Mouse (Mus musculus) testis, adult 2 months (tissue): ENCODE results near the gene Il17rb. TPM values are rescaled to one million over a fixed set of nuclear protein-coding genes. Genes with fewer than 3 reads are reported as not detected.

Experiments used
- H3K27ac ChIP-seq: fragments of 200-500 bp; 2 replicates; pipeline ENCODE4 v1.5.1; 2012; ENCODE audit warnings: low read depth, low read length; ENCODE audit not compliant: control insufficient read depth, insufficient read depth
- H3K27me3 ChIP-seq: fragments of 200-500 bp; 2 replicates; pipeline ENCODE4 v1.6.1; 2012; ENCODE audit warnings: mild to moderate bottlenecking, low read length, moderate library complexity; ENCODE audit not compliant: control insufficient read depth, insufficient read depth
- H3K36me3 ChIP-seq: fragments of 200-500 bp; 2 replicates; pipeline ENCODE4 v1.6.1; 2012; ENCODE audit warnings: mild to moderate bottlenecking, low read length; ENCODE audit not compliant: control insufficient read depth, insufficient read depth
- H3K4me1 ChIP-seq: fragments of 200-500 bp; 2 replicates; pipeline ENCODE4 v1.6.1; 2012; ENCODE audit warnings: low read length; ENCODE audit not compliant: control insufficient read depth, insufficient read depth
- H3K4me3 ChIP-seq: fragments of 200-500 bp; 2 replicates; pipeline ENCODE4 v1.5.1; 2012; ENCODE audit warnings: low read depth, mild to moderate bottlenecking, low read length, moderate library complexity, mixed read lengths; ENCODE audit not compliant: control insufficient read depth
- CTCF ChIP-seq: fragments of 200-500 bp; IDR thresholded peaks from 2 replicates; pipeline ENCODE4 v1.5.1; 2012; ENCODE audit warnings: low read depth, mild to moderate bottlenecking, inconsistent platforms, low read length, moderate library complexity; ENCODE audit not compliant: control insufficient read depth, insufficient read depth, insufficient replicate concordance
- POLR2A ChIP-seq: fragments of 200-500 bp; IDR thresholded peaks from 2 replicates; pipeline ENCODE4 v1.6.1; 2012; ENCODE audit warnings: low read depth, mild to moderate bottlenecking, inconsistent platforms, low read length, moderate library complexity; ENCODE audit not compliant: control insufficient read depth
- polyA plus RNA-seq: library from polyadenylated mRNA; depleted of rRNA; stranded (reverse); fragments of >200 nt; gene quantifications from 2 replicates; pipeline ENCODE4 v1.2.3, GENCODE M21; 2012

Il17rb gene
- polyA plus RNA-seq, 1 experiment: 2.5 TPM

- Histone ChIP-seq H3K4me1 (no peaks in the 10 kb centered on the region), H3K27me3 (no peaks in the 10 kb centered on the region), H3K27ac (peak within 1 kb of the TSS; percentile 95), H3K4me3 (peak within 1 kb of the TSS; percentile 86), H3K36me3 (no peaks in the 10 kb centered on the region; the same call in 1 of the 2 replicates)
- TF ChIP-seq CTCF: no peak
- TF ChIP-seq POLR2A: peak; percentile 67
Observed at GRCm38 (mm10) chr14:29978254-29979204, 30.2 kb downstream of the Il17rb start, which contains the start of gene Actr8. Actr8 (plus strand) TSS chr14:29978337.

- no peak for TF ChIP-seq CTCF
- TF ChIP-seq POLR2A: no peak
- Histone ChIP-seq H3K27me3 (no peaks in the 10 kb centered on the region), H3K36me3 (no peaks in the 10 kb centered on the region), H3K4me3 (no peak overlapping the region), H3K4me1 (no peaks in the 10 kb centered on the region), H3K27ac (no peak overlapping the region)
Observed at GRCm38 (mm10) chr14:29976927-29977326, 31.8 kb downstream of the Il17rb start.

GRCm38 (mm10) chr14:29971993-29972392, 36.7 kb downstream of the Il17rb start:
- H3K27me3 ChIP-seq: no peaks in the 10 kb centered on the region
- H3K4me3 ChIP-seq: no peak overlapping the region
- TF ChIP-seq CTCF (no peak), POLR2A (no peak)
- no peaks in the 10 kb centered on the region; the same call in 1 of the 2 replicates for H3K36me3 ChIP-seq
- no peak overlapping the region for H3K27ac ChIP-seq
- peaks cover 5% of the 10 kb centered on the region; the same call in 1 of the 2 replicates for H3K4me1 ChIP-seq

GRCm38 (mm10) chr14:29971446-29971845, 37.2 kb downstream of the Il17rb start:
- no peak for TF ChIP-seq CTCF
- TF ChIP-seq POLR2A: no peak
- H3K27ac ChIP-seq: no peak overlapping the region
- H3K4me1 ChIP-seq: peaks cover 5% of the 10 kb centered on the region; the same call in 1 of the 2 replicates
- H3K36me3 ChIP-seq: no peaks in the 10 kb centered on the region; the same call in 1 of the 2 replicates
- H3K27me3 ChIP-seq: no peaks in the 10 kb centered on the region
- H3K4me3 ChIP-seq: no peak overlapping the region

GRCm38 (mm10) chr14:29968075-29968821, 40.4 kb downstream of the Il17rb start, which contains the start of gene Selenok:
Selenok (plus strand) TSS chr14:29968308.
- Histone ChIP-seq H3K27me3 (no peaks in the 10 kb centered on the region), H3K4me1 (peaks cover 5% of the 10 kb centered on the region; the same call in 1 of the 2 replicates), H3K36me3 (no peaks in the 10 kb centered on the region; the same call in 1 of the 2 replicates), H3K4me3 (peak within 1 kb of the TSS; percentile 87), H3K27ac (peak within 1 kb of the TSS; percentile 85)
- TF ChIP-seq POLR2A (peak; percentile 90), CTCF (no peak)

GRCm38 (mm10) chr14:29967611-29968010, 41.1 kb downstream of the Il17rb start:
- Histone ChIP-seq H3K4me1 (peaks cover 5% of the 10 kb centered on the region; the same call in 1 of the 2 replicates), H3K27ac (peak overlapping the region; percentile 85), H3K27me3 (no peaks in the 10 kb centered on the region), H3K4me3 (peak overlapping the region; percentile 87), H3K36me3 (no peaks in the 10 kb centered on the region; the same call in 1 of the 2 replicates)
- TF ChIP-seq POLR2A (no peak), CTCF (no peak)

GRCm38 (mm10) chr14:29957393-29957792, 51.3 kb downstream of the Il17rb start:
- no peak overlapping the region for H3K4me3 ChIP-seq
- H3K27me3 ChIP-seq: no peaks in the 10 kb centered on the region
- H3K36me3 ChIP-seq: no peaks in the 10 kb centered on the region
- H3K4me1 ChIP-seq: no peaks in the 10 kb centered on the region
- TF ChIP-seq POLR2A: no peak
- no peak for TF ChIP-seq CTCF
- H3K27ac ChIP-seq: no peak overlapping the region
